12 mouse cellular contexts compared by ENCODE assay signal in the genomic region with DNA sequence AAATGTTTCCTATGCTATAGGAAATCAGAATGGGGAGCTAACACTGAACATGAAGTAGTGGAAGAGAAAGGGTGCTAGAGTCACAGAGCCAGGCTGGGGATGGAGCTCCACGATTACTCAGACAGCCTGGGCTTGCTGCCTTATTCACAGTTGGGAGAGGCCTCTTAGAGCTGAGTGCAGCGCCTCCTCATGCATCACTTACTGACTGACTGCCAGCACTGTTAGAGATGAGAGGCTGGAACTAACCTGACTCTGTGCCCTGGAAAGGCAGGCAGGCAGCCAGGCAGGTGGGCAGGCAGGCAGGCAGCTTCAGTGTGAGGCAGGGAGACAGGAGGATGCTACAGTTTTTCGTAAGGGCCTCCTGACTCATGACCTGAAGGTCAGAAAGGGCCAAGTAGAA. TPM values are rescaled to one million over a fixed set of nuclear protein-coding genes. Genes with fewer than 3 reads are reported as not detected.
DNase-seq lines count a peak whose midpoint lies in the region; ATAC-seq lines count a peak whose summit lies in the region.
"Had no signal": no experiment of that assay in that cellular context is flagged by ENCODE, and none has a peak within 500 bp of the region (broad histone marks: within the 10 kb centered on the region; RNA-seq: fewer than 3 reads in every experiment).

No protein-coding gene starts in this region.

- peak; percentile 88 for ATAC-seq in cerebellum, adult (ENCODE audit: insufficient number of reproducible peaks, low FRiP score, low TSS enrichment)
- ATAC-seq: intestine, postnatal 0 days; midbrain, embryonic 13.5 days had no signal

- no peak for DNase-seq in cerebellum, postnatal 4 days (ENCODE audit: low spot score in 2 of 2)
- DNase-seq in right cerebral cortex, adult 18-20 months: peak; percentile 72
- DNase-seq in right cerebral cortex, postnatal 10 days (ENCODE audit: low spot score in 2 of 2): no peak
- DNase-seq in gastrocnemius, postnatal 10 days: peak; percentile 20
- no peak for DNase-seq in testis, postnatal 10 days (ENCODE audit: low spot score)
- DNase-seq in lung, postnatal 10 days: no peak
- no peak for DNase-seq in spleen, postnatal 36 days (ENCODE audit: low spot score in 2 of 2)
- DNase-seq: kidney, postnatal 25 days; layer of hippocampus, postnatal 36 days had no signal

RNA-seq across cellular contexts. Expression of gene Anxa5, which starts 20.1 kb away (rescaled TPM):
- 100 to 1,000 TPM; 120 to 161 TPM for total RNA-seq in gastrocnemius, postnatal 10 days (2021)

RNA-seq across cellular contexts. Expression of gene 1810062G17Rik, which starts 20.2 kb away (rescaled TPM):
- total RNA-seq in gastrocnemius, postnatal 10 days (2021): 1 to 10 TPM in 1 of 2 experiments, under 1 TPM in 1; 0.59 to 1.1 TPM
- total RNA-seq: layer of hippocampus, postnatal 36 days had no signal

Comparison
In these comparisons a context has a peak if more than half of its experiments do, and no peak if none do; other contexts are left out.
1. DNase-seq: peak in right cerebral cortex, adult 18-20 months (single experiment) and gastrocnemius, postnatal 10 days (single experiment); none in cerebellum, postnatal 4 days (0 of 2), right cerebral cortex, postnatal 10 days (0 of 2), testis, postnatal 10 days (single experiment), lung, postnatal 10 days (single experiment) and spleen, postnatal 36 days (0 of 2).